Mouse (Mus musculus): ENCODE data around the gene Olfr613. TPM values are rescaled to one million over a fixed set of nuclear protein-coding genes. Genes with fewer than 3 reads are reported as not detected.

Gene Olfr613
- polyA plus RNA-seq, 1 experiment: not detected

GRCm38 (mm10) chr7:103589803-103590202, 41.9 kb downstream of the Olfr613 start, which contains the start of gene Olfr618:
Gene Olfr618, plus strand, starts transcription at chr7:103590103.
- 68% methylated on average over 2 of the region's 2 CpGs for WGBS
- Histone ChIP-seq H3K4me1 (ENCODE audit: control insufficient read depth, insufficient read depth, insufficient read length) (no peaks in the 10 kb centered on the region), H3K27ac (ENCODE audit: insufficient read depth, low read length) (no peak within 1 kb of the TSS), H3K36me3 (ENCODE audit: control insufficient read depth, insufficient read depth, low read length) (no peaks in the 10 kb centered on the region), H3K4me3 (ENCODE audit: extremely low read depth, insufficient read depth, insufficient read length) (no peak within 1 kb of the TSS), H3K27me3 (ENCODE audit: control insufficient read depth, insufficient read depth, low read length) (no peaks in the 10 kb centered on the region)
- TF ChIP-seq POLR2A (IDR thresholded peaks at IDR 0.05; ENCODE audit: low read depth, low read length) (no peak), CTCF (IDR thresholded peaks at IDR 0.05; ENCODE audit: extremely low read depth, insufficient read depth, insufficient read length, insufficient replicate concordance) (no peak)
- no peak for DNase-seq (ENCODE audit: low read depth in 1 of 2, low spot score in 2 of 2)

GRCm38 (mm10) chr7:103600275-103600674, 52.4 kb downstream of the Olfr613 start, which contains the start of gene Olfr619:
Gene Olfr619, plus strand, starts transcription at chr7:103600575.
- Histone ChIP-seq H3K27ac (ENCODE audit: insufficient read depth, low read length) (no peak within 1 kb of the TSS), H3K36me3 (ENCODE audit: control insufficient read depth, insufficient read depth, low read length) (no peaks in the 10 kb centered on the region), H3K4me3 (ENCODE audit: extremely low read depth, insufficient read depth, insufficient read length) (no peak within 1 kb of the TSS), H3K4me1 (ENCODE audit: control insufficient read depth, insufficient read depth, insufficient read length) (no peaks in the 10 kb centered on the region), H3K27me3 (ENCODE audit: control insufficient read depth, insufficient read depth, low read length) (no peaks in the 10 kb centered on the region)
- TF ChIP-seq CTCF (IDR thresholded peaks at IDR 0.05; ENCODE audit: extremely low read depth, insufficient read depth, insufficient read length, insufficient replicate concordance) (no peak), POLR2A (IDR thresholded peaks at IDR 0.05; ENCODE audit: low read depth, low read length) (no peak)
- no peak for DNase-seq (ENCODE audit: low read depth in 1 of 2, low spot score in 2 of 2)

Other genes starting within 250 kb of the Olfr613 start
- gene Olfr596, start 242.4 kb upstream of the Olfr613 start, polyA plus RNA-seq (2012; rRNA removed): not detected in 2 replicates
- not detected in 2 replicates for gene Olfr597, start 231.8 kb upstream of the Olfr613 start, polyA plus RNA-seq (2012; rRNA removed)
- not detected in 2 replicates for gene Olfr598, start 224.5 kb upstream of the Olfr613 start, polyA plus RNA-seq (2012; rRNA removed)
- not detected in 2 replicates for gene Olfr599, start 212.2 kb upstream of the Olfr613 start, polyA plus RNA-seq (2012; rRNA removed)
- not detected in 2 replicates for gene Olfr600, start 198.4 kb upstream of the Olfr613 start, polyA plus RNA-seq (2012; rRNA removed)
- not detected in 2 replicates for gene Olfr601, start 185.4 kb upstream of the Olfr613 start, polyA plus RNA-seq (2012; rRNA removed)
- gene Olfr603, start 161.9 kb upstream of the Olfr613 start, polyA plus RNA-seq (2012; rRNA removed): not detected in 2 replicates
- gene Usp17lc, start 133.0 kb upstream of the Olfr613 start, polyA plus RNA-seq (2012; rRNA removed): not detected in 2 replicates
- not detected in 2 replicates for gene Olfr605, start 102.6 kb upstream of the Olfr613 start, polyA plus RNA-seq (2012; rRNA removed)
- gene Olfr606, start 99.0 kb upstream of the Olfr613 start, polyA plus RNA-seq (2012; rRNA removed): not detected in 2 replicates
- gene Olfr607, start 83.9 kb upstream of the Olfr613 start, polyA plus RNA-seq (2012; rRNA removed): not detected in 2 replicates
- not detected in 2 replicates for gene Olfr608, start 78.2 kb upstream of the Olfr613 start, polyA plus RNA-seq (2012; rRNA removed)
- not detected in 2 replicates for gene Olfr609, start 50.0 kb upstream of the Olfr613 start, polyA plus RNA-seq (2012; rRNA removed)
- gene Olfr610, start 36.0 kb upstream of the Olfr613 start, polyA plus RNA-seq (2012; rRNA removed): not detected in 2 replicates
- gene Olfr611, start 27.2 kb upstream of the Olfr613 start, polyA plus RNA-seq (2012; rRNA removed): not detected in 2 replicates
- not detected in 2 replicates for gene Olfr612, start 5.4 kb upstream of the Olfr613 start, polyA plus RNA-seq (2012; rRNA removed)
- gene Olfr615, start 8.0 kb downstream of the Olfr613 start, polyA plus RNA-seq (2012; rRNA removed): not detected in 2 replicates
- not detected in 2 replicates for gene Olfr616, start 21.1 kb downstream of the Olfr613 start, polyA plus RNA-seq (2012; rRNA removed)
- gene Olfr617, start 25.0 kb downstream of the Olfr613 start, polyA plus RNA-seq (2012; rRNA removed): not detected in 2 replicates
- not detected in 2 replicates for gene Olfr618, start 42.0 kb downstream of the Olfr613 start, polyA plus RNA-seq (2012; rRNA removed)
- not detected in 2 replicates for gene Olfr619, start 52.5 kb downstream of the Olfr613 start, polyA plus RNA-seq (2012; rRNA removed)
- not detected in 2 replicates for gene Olfr620, start 64.5 kb downstream of the Olfr613 start, polyA plus RNA-seq (2012; rRNA removed)
- gene Olfr622, start 94.6 kb downstream of the Olfr613 start, polyA plus RNA-seq (2012; rRNA removed): not detected in 2 replicates
- not detected in 2 replicates for gene Olfr623, start 115.6 kb downstream of the Olfr613 start, polyA plus RNA-seq (2012; rRNA removed)
- gene Olfr624, start 123.1 kb downstream of the Olfr613 start, polyA plus RNA-seq (2012; rRNA removed): not detected in 2 replicates
- gene Olfr625-ps1, start 134.6 kb downstream of the Olfr613 start, polyA plus RNA-seq (2012; rRNA removed): not detected in 2 replicates
- not detected in 2 replicates for gene Olfr243, start 166.6 kb downstream of the Olfr613 start, polyA plus RNA-seq (2012; rRNA removed)
- not detected in 2 replicates for gene Olfr628, start 182.3 kb downstream of the Olfr613 start, polyA plus RNA-seq (2012; rRNA removed)
- gene Olfr629, start 196.9 kb downstream of the Olfr613 start, polyA plus RNA-seq (2012; rRNA removed): not detected in 2 replicates
- gene Olfr630, start 209.3 kb downstream of the Olfr613 start, polyA plus RNA-seq (2012; rRNA removed): not detected in 2 replicates
- gene Olfr69, start 223.5 kb downstream of the Olfr613 start, polyA plus RNA-seq (2012; rRNA removed): not detected in 2 replicates
- not detected in 2 replicates for gene Olfr68, start 231.6 kb downstream of the Olfr613 start, polyA plus RNA-seq (2012; rRNA removed)
- gene Olfr67, start 243.7 kb downstream of the Olfr613 start, polyA plus RNA-seq (2012; rRNA removed): not detected in 2 replicates

Measured in spleen, adult 2 months (tissue).